Mouse (Mus musculus): ENCODE measurements around the gene 4833439L19Rik.
A peak's percentile ranks its signal among the peaks of the same experiment; 100 is the strongest.

The 4833439L19Rik gene

DNA sequence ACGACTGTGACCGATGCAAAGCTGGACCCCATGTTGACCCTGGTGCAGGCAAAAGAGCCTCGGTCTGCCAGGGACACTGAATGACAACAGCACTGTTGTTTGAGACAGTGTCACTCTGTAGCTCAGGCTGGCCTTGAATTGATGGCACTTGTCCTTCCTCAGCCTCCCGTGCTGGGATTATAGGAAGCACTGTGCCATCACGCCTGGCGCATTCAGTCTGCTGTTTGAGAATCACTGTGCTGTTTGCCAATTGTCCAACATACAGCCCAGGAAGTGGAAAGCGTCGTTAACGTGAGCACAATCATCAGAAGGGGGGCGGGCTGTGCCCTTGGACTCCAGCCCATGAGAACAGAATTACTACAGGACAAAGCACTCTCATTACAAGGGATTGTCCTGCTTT, 16.9 kb upstream of the 4833439L19Rik start:
- DNase-seq (ENCODE audit: low spot score in 2 of 2): no peak

DNA sequence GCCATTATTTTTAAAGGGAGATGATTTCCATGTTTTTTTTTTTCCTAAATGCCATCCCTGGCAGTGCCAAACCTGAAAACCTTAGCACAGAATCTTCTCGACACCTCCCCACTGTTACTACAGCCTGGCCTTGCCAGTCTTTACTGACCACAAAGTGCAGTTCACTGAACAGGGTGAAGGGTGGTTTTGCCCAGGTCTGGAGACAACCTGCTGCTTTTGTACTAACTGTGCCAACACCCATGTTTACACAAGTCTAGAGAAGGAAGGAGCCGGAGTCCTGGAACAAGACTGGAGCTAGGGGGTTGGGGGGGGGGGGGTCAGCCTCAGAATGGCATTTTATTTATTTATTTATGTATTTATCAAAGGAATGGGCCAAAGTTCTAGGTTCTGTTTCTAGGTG, 16.1 kb upstream of the 4833439L19Rik start:
- DNase-seq (ENCODE audit: low spot score in 2 of 2): no peak

- peak in 1 of 2 experiments; percentile 55 for DNase-seq (ENCODE audit: low spot score in 2 of 2)
Observed at GRCm38 (mm10) chr13:54577652-54578507, 12.6 kb upstream of the 4833439L19Rik start.

DNA sequence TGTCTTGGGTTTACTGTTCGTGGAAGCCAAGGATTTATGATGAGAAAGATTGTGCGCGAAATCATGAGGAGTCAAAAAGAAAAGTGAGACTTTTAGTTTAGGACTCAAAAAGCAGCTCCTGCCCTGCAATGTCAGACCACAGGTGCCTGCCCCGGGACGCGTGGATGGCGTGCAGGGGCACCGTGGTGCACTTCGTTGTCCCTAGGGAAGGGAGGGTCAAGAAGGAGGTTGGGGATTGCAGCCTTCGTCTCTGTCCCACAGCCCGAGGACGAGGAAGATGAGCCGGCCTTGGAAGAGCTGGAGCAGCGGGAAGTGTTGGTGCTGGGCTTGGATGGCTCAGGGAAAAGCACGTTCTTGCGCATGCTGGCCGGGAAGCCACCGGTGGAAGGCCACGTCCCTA, 10.3 kb upstream of the 4833439L19Rik start:
- DNase-seq (ENCODE audit: low spot score in 2 of 2): peak in 1 of 2 experiments; percentile 21

DNA sequence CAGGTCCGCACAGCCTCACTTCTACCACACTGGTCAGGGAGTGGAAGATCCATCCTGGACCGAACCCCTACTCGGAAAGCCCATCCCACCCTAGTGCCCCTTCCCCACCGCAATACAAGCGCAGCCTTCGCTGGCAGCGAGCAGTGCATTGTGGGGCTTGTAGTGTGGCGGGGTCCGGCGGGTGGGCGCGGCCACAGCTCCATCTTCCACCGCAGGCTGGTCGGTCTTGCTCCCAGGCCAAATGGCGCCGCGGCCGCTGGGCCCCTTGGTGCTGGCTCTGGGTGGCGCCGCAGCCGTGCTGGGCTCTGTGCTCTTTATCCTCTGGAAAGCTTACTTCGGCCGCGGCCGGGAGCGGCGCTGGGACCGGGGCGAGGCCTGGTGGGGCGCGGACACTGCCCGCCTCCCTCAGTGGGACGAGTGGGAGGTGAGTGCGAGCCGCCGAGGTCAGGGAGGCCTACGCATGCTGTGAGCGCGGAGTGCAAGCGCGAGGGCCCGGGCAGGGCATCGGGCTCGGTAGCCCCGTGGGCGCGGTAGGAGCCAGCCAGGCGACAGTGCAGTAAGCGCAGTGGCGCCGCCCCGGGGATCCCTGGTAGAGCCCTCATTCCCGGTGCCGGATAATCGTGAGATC, 9.7 kb upstream of the 4833439L19Rik start, which contains the start of gene Arl10:
Gene Arl10 (plus strand): TSS at position 162 of the 628 bp plus-strand sequence.
- DNase-seq (ENCODE audit: low spot score in 2 of 2): peak; percentile 40 to 71

GRCm38 (mm10) chr13:54572621-54573020, 7.4 kb upstream of the 4833439L19Rik start:
- DNase-seq (ENCODE audit: low spot score in 2 of 2): no peak

- DNase-seq (ENCODE audit: low spot score in 2 of 2): no peak
Observed at GRCm38 (mm10) chr13:54571637-54572036, 6.4 kb upstream of the 4833439L19Rik start.

DNA sequence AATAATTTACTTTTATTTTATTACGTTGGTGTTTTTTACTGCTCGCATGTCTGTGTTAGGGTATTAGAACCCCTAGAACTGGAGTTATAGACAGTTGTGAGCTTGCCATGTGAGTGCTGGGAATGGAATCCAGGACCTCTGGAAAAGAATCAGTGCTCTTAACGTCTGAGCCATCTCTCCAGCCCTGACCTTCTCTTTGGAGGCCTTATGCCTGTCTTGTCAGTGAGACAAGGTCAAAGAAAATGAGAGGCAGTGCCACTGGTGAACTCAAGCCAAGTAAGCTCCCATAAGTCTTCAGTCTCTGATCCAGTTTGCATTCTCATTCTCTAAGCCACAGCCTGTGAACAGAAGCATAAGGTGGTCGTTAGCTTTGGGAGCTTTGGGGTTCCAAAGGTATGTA, 5.5 kb upstream of the 4833439L19Rik start:
- DNase-seq (ENCODE audit: low spot score in 2 of 2): no peak

GRCm38 (mm10) chr13:54569282-54569681, 4.0 kb upstream of the 4833439L19Rik start:
- DNase-seq (ENCODE audit: low spot score in 2 of 2): no peak

GRCm38 (mm10) chr13:54568380-54568779, 3.1 kb upstream of the 4833439L19Rik start:
- DNase-seq (ENCODE audit: low spot score in 2 of 2): no peak

DNA sequence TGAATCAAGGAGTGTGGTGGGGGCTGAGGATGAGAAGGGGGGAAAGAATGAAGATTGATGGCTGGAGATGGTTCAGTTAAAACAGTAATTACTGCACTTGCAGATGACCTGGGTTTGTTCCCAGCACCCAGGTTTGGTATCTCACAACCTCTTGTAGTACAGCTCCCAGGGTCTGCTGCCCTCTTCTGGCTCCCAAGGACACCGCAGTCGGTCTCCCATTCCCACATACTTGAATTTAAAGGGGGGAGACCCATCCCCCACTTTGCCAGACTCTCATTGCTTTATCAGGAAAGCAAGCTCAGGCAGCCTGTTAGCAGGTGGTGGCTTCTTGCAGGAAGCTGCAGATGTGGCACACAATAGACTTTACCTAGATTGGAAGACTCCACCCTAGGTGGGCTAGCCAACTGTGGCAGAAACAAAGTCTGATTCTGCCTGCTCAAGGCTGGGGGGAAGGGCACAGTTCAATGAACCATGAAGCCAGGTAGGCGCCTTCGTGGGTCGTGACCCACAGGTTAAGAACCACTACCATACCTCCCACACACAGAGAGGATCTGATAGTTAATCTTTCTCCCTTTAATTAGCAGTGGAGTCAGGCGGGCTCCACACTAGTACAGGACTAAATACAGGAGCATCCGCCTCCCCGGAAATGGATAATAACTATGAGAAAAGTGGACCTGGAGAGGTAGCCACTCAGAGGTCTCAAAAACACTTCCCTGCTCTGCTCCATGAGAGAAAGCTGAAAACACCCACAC, 535 bp upstream of the 4833439L19Rik start:
- peak in 1 of 2 experiments; percentile 55 for DNase-seq (ENCODE audit: low spot score in 2 of 2)

GRCm38 (mm10) chr13:54564232-54565200, 719 bp downstream of the 4833439L19Rik start:
- DNase-seq (ENCODE audit: low spot score in 2 of 2): no peak

GRCm38 (mm10) chr13:54562562-54562961, 2.7 kb downstream of the 4833439L19Rik start:
- DNase-seq (ENCODE audit: low spot score in 2 of 2): no peak

DNA sequence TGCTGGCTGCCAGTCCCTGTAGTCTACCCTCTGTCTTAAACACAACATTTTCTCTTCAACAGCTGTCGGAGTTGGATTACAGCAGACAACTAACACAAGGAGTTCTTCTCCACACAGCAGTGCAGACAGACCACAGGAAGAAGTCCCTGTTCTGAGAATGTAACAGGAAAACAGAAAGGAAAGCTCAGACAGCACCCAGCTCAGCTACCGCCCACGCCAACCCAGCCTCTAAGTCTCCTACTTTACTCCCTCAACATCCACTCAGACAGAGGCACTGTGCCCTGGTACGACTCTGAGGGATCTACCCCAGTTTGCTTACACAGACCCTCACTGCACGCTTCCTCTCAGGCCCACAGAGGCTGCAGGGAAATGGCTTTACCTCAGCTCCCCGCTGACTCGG, 4.6 kb downstream of the 4833439L19Rik start:
- DNase-seq (ENCODE audit: low spot score in 2 of 2): no peak

DNA sequence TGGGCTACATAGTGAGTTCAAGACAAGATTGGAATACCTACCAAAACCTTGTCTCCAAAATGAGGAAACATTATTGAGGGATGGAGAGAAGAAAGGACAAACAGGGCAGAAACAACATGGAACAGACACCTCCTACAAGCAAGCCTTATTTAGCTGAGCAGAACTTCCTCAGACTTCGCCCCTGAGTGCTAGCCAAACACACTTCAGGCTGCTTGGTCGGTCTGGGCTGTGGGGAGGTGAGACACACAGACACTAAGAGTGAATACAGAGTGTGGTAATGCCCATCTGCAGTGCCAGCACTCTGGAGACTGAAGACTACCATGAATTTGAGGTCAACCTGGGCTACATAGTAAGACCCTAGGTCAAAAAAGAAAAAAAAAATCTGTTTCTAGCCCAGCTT, 5.6 kb downstream of the 4833439L19Rik start:
- no peak for DNase-seq (ENCODE audit: low spot score in 2 of 2)

DNA sequence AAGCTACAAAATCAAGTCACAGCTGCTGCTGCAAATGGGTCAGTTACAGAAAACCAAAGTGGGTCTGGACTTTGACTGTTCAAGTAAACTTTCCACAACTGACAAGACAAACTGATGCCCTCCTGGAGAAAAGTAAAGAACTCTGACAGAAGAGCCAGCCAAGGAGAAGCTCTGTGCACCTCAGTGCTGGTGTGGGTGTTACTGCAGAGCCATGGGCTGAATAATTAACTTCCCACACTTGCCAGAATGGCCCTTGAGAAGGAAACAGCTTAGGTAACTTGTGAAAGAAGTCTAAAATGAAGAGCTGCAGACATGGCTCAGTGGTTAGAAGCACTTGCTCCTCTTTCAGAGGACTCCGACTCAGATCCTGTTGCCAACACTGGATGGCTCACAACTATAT, 7.6 kb downstream of the 4833439L19Rik start:
- no peak for DNase-seq (ENCODE audit: low spot score in 2 of 2)

DNA sequence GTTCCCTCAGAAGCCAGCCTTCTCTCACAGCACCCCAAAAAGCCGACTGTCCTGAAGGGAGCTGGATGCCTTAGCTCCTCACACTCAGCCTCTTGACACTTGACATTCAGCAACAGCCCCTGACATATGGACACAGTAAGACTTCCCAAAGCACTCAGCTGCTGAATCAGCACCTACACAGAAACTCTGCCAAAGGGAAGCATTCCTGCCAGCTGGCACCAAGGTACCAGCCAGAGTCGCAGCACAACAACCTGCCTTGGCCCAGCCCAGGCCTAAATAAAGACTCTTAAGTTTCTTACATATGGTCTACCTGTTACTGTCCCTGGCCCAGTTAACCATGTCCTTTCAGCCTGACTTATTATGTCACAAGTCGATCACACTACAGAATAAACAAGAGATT, 8.4 kb downstream of the 4833439L19Rik start:
- DNase-seq (ENCODE audit: low spot score in 2 of 2): no peak

DNA sequence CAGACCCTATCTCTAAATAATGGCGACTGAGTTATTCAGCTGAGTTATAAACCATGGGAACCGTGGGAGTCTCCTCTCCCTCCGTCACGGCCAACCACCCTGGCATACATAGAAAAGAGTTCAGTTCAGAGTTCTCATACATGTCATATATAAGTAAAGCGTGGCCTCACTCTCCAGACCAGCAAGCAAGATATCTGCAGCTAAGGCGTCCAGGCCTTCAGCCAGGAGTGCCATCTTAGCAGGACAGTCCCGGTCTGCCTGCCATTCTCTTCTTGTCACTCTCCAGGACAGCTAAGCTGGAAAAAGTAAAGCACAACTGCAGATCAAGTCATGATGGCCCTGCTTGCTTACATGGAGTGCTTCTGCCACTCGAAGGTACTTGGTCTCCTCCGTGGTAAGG, 9.1 kb downstream of the 4833439L19Rik start:
- no peak for DNase-seq (ENCODE audit: low spot score in 2 of 2)

GRCm38 (mm10) chr13:54548036-54548435, 17.2 kb downstream of the 4833439L19Rik start:
- DNase-seq (ENCODE audit: low spot score in 2 of 2): no peak

GRCm38 (mm10) chr13:54532134-54532533, 33.1 kb downstream of the 4833439L19Rik start:
- DNase-seq (ENCODE audit: low spot score in 2 of 2): no peak

GRCm38 (mm10) chr13:54527140-54527539, 38.1 kb downstream of the 4833439L19Rik start:
- no peak for DNase-seq (ENCODE audit: low spot score in 2 of 2)

Data from spleen, postnatal 10 days (tissue).